Mouse (Mus musculus): Measurements from ENCODE around the gene Rnf150.

The Rnf150 gene

DNA sequence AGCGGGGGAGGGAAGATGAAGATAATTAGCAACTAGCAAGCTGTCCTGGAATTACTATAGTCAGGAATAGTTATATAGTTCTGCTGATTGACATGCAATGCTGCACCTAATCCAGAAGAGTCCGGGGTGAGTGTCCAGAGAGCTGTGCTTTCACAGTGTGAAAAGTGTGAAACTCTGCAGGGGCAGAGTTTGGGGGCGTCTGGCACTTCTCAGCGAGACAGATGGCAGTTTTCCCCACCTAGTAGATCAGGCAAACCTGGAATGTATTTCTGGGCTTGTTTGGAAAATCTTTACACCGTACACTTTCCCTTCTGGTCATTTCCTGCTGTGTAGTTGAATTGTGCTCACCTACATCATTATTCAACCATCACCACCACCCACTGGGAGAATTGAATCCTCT lies 148.6 kb downstream of the Rnf150 start:
- no peak for DNase-seq (ENCODE audit: low spot score in 2 of 2)

- no peak for DNase-seq (ENCODE audit: low spot score in 2 of 2)
Measured at GRCm38 (mm10) chr8:83028211-83028610, 165.1 kb downstream of the Rnf150 start.

DNA sequence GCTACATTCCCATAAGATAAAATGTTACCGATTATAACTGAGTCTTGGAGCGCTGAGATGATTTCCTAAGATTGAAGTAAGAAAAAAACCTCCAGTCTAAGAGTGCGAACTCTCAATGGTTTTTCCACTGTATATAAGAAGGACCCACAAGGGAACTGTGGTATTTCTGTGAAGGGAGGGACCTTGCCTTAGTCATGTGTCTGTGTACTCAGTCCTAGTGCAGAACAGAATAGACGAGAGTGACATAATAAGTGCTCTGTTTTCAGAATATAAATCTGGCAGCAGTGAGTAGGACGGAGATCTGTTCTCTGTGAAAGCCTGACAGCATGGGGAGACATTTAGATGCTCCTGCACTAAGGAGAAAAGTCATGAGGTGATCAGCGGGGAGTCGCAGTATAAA lies 169.6 kb downstream of the Rnf150 start:
- no peak for DNase-seq (ENCODE audit: low spot score in 2 of 2)

DNA sequence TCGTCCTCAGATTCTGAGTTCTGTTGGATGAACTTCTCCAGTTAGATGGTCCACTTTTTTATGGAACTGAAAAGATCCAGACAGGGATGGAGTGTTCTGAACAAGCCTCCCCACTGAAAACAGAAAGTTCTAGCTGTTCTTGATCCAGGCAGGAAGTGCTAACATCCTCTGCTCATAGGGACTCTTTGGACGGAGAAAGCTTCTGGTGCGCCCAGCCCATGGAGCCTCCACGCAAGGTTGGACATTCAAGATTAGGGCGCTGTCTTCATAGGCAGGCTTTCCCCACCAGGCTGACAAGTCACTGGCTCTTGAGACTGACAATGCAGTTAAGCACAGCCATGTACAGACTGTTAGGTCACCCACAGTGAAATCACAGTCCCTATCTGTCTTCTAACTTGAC lies 172.0 kb downstream of the Rnf150 start:
- DNase-seq (ENCODE audit: low spot score in 2 of 2): no peak

GRCm38 (mm10) chr8:83036521-83037166 lies 173.5 kb downstream of the Rnf150 start:
- DNase-seq (ENCODE audit: low spot score in 2 of 2): no peak

- DNase-seq (ENCODE audit: low spot score in 2 of 2): no peak
Measured at GRCm38 (mm10) chr8:83037321-83037720, 174.2 kb downstream of the Rnf150 start.

DNA sequence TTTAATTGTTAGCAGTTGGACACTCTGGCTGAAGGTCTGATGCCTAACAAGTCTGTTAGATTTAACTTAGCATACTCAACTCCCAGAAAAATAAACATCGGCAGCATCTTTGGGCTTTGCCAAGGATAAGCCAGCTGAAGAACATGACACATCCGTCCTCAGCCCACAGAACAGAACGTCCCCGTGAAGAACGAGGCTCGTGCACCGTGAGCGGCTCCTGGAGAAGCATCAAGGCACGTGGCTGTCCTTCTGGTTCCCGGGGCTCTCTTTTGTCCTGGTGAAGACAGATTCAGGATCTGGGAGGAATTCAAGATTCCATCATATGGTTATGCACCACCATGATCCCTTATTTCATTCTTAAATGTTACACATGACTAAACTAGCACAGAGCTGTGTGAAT lies 175.4 kb downstream of the Rnf150 start:
- peak in 1 of 2 experiments; percentile 57 for DNase-seq (ENCODE audit: low spot score in 2 of 2)

GRCm38 (mm10) chr8:83041440-83041839 lies 178.3 kb downstream of the Rnf150 start:
- no peak for DNase-seq (ENCODE audit: low spot score in 2 of 2)

DNA sequence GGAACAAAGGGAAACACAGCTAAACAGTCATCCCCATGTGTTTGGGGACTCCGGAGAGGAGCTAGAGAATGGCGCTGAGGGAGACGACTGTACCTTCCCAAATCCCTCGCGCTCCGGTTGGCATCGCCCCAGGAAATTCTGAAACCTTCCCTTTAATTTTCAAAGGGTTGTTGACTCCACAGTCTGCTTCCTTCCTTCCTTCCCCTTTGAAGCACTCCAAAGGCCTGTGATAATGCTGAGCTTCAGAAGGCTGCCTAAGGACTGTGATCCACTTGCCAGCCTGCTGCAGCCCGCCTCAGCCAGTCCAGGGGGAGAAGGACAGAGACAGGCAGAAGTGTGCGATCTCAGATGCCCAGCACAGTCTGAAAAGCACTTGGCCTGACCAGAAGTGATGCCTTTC lies 183.8 kb downstream of the Rnf150 start:
- no peak for DNase-seq (ENCODE audit: low spot score in 2 of 2)

- DNase-seq (ENCODE audit: low spot score in 2 of 2): no peak
Measured at GRCm38 (mm10) chr8:83048527-83048926, 185.4 kb downstream of the Rnf150 start.

GRCm38 (mm10) chr8:83049171-83049601 lies 186.0 kb downstream of the Rnf150 start:
- DNase-seq (ENCODE audit: low spot score in 2 of 2): no peak

DNA sequence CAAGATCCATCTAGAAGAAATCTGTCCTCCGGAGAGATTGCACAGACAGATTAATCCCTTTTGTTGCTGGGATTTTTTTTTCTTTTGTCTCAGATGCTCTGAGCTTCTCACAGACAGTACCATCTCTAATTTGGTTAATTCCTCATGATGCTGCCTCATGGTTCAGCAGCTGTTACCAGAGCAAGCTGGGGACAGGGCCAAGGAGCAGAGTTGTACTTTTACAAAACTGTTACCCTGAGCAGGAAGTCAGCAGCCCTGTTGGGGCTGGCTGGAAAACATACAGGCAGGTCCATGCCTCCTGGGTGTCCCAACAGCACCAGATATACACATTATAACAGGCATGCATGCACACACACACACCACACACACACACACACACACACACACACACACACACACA lies 186.5 kb downstream of the Rnf150 start:
- no peak for DNase-seq (ENCODE audit: low spot score in 2 of 2)

GRCm38 (mm10) chr8:83052896-83053295 lies 189.7 kb downstream of the Rnf150 start:
- DNase-seq (ENCODE audit: low spot score in 2 of 2): no peak

- no peak for DNase-seq (ENCODE audit: low spot score in 2 of 2)
Measured at GRCm38 (mm10) chr8:83054801-83055200, 191.6 kb downstream of the Rnf150 start.

- no peak for DNase-seq (ENCODE audit: low spot score in 2 of 2)
Measured at GRCm38 (mm10) chr8:83058951-83059350, 195.8 kb downstream of the Rnf150 start.

DNA sequence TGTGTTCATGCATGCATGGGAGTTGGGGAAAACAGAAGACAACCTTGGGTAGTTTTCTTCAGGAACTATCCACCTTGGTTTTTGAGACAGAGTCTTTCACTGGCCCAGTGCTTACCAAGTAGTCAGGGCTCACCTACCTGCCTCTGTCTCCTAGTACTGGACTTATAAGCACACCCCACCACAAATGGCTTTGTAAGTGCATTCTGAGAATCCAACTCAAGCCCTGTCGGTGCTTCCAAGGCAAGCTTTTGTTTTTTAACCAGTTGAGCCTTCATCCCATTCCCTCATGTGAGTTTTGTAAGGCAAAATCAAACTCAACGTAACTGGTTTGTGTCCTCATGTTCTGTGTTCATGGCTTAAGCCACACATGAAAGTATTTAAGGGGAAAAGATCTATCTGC lies 196.9 kb downstream of the Rnf150 start:
- DNase-seq (ENCODE audit: low spot score in 2 of 2): no peak

DNA sequence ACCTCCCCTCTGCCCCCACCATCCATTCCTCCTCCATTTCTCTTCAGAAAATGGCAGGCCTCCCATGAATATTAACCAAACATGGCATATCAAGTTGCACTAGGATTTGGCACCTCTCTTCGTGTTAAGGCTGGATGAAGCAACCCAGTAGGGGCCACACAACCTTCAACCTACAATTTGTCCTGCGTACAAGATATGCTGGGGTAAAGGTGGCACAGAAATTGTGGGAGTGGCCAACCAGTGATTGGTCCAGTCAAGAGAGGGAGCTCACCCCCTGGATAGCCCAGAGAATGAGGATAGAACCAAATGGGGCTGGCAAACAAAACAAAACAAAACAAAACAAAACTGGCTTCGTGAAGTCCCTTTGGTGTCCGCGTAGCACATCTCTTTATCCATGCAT lies 198.1 kb downstream of the Rnf150 start:
- no peak for DNase-seq (ENCODE audit: low spot score in 2 of 2)

DNA sequence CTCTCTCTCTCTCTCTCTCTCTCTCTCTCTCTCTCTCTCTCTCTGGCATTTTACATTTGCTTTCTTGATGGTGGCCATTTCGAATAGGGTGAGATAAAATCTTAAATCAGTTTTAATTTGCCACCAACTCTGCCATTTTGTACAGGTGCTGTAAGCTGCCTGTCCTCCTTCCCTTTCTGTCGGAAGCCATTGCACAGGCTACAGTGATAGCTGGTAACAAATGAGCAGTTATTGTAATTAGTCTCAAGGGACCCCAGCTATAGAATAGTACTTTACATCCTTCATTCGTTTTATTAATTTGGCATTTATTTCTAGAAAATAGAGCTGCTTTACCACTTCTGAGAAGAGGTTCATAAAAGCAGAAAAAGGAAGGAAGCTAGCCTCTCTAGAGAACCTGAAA lies 198.7 kb downstream of the Rnf150 start:
- no peak for DNase-seq (ENCODE audit: low spot score in 2 of 2)

DNA sequence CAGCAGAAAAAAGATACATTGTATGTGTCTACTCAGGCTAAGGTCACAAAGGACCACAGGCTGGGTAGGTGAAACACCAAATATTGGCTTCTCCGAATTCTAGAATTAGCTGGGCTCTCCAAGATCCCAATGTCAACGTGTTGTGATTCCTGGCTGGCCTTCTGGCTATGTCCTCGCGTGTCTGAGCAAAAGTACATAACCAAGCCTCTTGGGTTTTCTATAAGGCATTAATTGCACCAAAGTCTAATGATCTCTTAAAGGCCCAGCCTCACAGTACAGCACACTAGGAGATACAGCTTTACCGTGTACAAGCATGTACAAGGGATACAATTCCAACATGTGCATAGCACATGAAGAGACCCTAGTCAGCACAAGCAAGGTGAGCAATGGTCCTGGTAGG lies 199.1 kb downstream of the Rnf150 start:
- DNase-seq (ENCODE audit: low spot score in 2 of 2): no peak

GRCm38 (mm10) chr8:83064096-83064495 lies 200.9 kb downstream of the Rnf150 start:
- DNase-seq (ENCODE audit: low spot score in 2 of 2): no peak

DNA sequence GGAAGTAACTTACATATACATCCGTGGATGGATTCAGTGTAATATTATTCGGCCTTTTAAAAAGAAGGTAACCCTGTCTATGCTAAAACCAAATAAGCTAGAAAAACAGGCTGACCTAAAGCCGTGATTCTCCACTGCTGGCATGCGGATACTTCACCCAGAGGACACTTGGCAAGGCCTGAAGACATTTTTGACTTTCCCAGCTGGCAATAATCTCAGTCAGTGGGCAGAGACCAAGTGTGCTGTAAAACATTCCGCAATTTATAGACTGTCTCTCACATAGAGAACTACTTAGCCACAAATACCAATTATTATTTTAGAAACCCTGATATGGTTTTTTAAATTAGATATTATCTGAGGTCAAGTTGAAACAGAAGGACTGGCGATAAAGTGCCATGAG lies 202.9 kb downstream of the Rnf150 start:
- no peak for DNase-seq (ENCODE audit: low spot score in 2 of 2)

GRCm38 (mm10) chr8:83066846-83067245 lies 203.7 kb downstream of the Rnf150 start:
- DNase-seq (ENCODE audit: low spot score in 2 of 2): no peak

DNA sequence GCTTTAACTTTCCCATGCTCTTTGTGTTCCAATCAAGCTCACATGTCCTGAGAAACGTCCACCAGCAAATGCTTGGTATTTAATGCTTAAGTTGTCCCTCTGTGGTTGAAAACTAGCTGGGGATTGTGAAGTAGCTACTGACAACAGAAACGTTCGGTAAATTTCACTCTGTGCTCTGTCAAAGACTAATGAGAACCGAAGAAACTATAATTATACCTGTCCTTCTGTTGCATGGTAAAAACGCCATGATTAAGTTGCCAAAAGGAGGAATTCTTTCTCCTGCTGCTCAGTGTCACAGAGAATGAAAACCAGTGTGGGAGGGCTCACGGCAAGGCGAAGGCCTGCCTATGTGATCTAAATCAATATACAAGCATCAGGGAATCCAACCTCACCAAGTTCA lies 204.8 kb downstream of the Rnf150 start:
- DNase-seq (ENCODE audit: low spot score in 2 of 2): no peak

DNA sequence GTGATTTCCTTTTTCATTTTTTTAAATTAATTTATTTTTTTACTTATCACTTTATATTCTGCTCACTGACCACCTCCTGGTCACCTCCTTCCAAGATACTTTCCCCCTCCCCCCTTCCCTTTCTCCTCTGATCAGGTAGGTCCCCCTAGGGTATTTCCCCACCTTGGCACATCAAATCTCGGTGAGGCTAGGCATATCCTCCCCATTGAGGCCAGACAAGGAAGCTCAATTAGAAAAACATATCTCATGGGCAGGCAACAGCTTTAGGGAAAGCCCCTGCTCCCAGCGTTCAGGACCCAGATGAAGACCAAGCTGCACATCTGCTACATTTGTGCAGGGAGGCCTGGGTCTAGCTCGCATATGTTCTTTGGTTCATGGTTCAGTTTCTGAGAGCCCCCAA lies 211.1 kb downstream of the Rnf150 start:
- no peak for DNase-seq (ENCODE audit: low spot score in 2 of 2)

Measured in frontal cortex, postnatal 10 days (tissue).